Mouse (Mus musculus): ENCODE data around the gene Vmn1r26.
"Not testable (repeated sequence)": the region's sequence is repeated elsewhere in the genome, so short reads cannot be mapped to it uniquely, and the experiment has no call there.

The Vmn1r26 gene

DNA sequence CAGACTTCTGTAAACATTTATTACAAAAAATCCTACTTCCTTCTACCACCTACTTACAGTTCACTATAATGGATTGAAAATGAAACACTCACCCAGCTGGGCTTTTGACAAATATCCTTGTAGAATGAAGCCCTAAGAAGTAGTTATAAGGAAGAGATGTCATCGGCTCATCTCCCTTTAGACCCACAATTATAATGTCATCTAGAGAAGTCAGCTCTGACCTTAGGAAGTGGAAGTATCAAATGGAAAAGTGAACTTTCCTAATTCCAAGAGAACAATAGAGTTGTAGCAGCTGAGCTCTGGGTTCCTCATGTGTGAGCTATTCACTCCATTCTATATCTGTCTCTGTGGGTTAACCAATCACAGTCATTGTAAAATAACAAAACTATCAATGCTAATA is at the start of gene Vmn1r26:
TSS of gene Vmn1r26 (minus strand) at position 101 of the 400 bp plus-strand sequence.
- DNase-seq (ENCODE audit: low spot score in 2 of 2) = no peak

DNA sequence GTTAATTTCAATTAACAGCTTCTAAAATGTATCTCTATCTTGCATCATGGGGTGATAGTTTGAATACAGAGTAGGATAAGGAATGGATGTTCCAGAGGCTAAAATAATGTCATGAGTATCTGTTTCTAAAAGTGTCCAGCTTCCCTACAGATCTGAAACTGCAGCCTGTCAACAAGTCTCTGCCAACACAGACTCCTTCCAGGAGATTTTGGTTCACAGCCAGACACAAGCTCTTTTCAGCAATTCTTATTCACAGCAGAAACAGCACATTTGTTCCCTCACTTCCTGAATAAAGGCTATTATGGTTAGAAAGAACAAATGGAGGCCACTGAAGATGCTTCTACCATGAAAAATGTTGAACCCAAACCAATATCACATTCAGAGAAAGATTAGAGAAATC is 29.1 kb upstream of the Vmn1r26 start:
- no peak for DNase-seq (ENCODE audit: low spot score in 2 of 2)

DNA sequence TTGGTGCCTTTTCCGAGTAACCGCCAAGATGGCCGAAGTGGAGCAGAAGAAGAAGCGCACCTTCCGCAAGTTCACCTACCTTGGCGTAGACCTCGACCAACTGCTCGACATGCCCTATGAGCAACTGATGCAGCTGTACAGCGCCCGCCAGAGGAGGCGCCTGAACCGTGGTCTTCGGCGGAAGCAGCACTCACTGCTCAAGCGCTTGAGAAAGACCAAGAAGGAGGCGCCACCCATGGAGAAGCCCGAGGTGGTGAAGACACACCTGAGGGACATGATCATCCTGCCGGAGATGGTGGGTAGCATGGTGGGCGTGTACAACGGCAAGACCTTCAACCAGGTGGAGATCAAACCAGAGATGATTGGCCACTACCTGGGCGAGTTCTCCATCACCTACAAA is 2.5 kb upstream of the Vmn1r26 start:
- DNase-seq (ENCODE audit: low spot score in 2 of 2) = not testable (repeated sequence)

DNA sequence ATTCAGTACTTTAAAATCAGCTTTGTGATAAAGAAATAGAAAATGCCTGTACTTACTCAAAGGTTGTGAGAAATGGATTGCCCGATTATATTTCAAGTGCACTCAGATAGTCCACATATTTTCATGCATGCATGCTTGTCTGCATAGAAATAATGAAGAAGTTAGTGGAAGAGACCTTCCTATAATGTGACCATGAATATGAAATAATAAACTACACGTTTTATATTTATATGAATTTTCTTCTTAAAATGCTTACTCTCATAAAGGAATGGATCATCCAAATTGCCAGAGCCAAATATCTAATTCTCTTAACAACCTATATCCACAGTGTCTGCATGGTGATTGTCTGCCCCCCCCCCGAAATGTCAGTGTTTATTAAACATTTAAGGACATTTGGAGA is 34.2 kb downstream of the Vmn1r26 start, which contains the start of gene Vmn1r25:
TSS of gene Vmn1r25 (minus strand) at position 101 of the 400 bp plus-strand sequence.
- no peak for DNase-seq (ENCODE audit: low spot score in 2 of 2)

DNA sequence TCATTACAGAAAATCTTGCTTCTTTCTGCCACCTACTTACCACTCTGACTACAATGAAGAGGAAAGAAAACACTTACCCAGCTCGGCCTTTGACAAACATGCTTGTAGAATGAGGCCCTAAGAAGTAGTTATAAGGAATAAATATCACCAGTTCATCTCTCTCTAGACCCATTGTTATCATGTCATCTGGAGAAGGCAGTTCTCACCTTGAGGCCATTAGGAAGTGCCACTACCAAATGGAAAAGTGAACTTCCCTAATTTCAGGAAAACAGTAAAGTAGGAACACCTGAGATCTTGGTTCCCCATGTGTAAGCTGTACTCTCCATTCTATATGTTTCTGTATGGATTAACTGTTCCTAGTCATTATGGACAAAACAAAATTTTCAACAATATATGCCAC is 53.6 kb downstream of the Vmn1r26 start, which contains the start of gene Vmn1r24:
TSS of gene Vmn1r24 (minus strand) at position 101 of the 400 bp plus-strand sequence.
- DNase-seq (ENCODE audit: low spot score in 2 of 2) = not testable (repeated sequence)

Measured in spleen, postnatal 36 days (tissue).